Mouse (Mus musculus): Measurements from ENCODE around the gene Mrpl50.

DNA sequence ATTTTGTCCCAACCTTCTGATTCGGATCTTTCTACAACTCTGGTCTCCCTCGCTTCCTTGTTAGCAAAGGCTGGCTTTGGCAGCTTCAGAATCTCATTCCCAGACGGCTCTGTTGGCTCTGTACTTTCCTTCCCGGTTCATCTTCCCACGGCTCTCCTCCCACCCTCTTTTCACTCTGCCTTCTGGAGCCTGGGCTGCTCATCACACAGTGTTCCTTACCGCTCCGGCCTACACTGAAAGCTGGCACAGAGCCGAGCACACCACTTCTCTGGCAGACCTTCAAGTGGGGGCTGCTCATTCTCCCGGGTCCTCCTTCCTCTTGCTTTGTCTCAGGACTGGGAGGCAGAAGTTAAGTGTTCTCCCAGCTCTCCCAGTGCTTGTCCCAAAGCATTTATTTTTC lies 1.7 kb upstream of the Mrpl50 start:
- TF ChIP-seq EP300 (IDR thresholded peaks at IDR 0.05; ENCODE audit: insufficient read depth, low read depth, low read length) (no peak), CTCF (IDR thresholded peaks at IDR 0.05) (no peak), POLR2A (IDR thresholded peaks at IDR 0.05; ENCODE audit: insufficient read depth, low read depth, low read length) (no peak)
